Mouse (Mus musculus) cerebellum, adult 11-12 months (tissue): Measurements from ENCODE around the gene Bmpr1a.

ENCODE experiments used
- DNase-seq: peaks from one replicate; pipeline ENCODE4 v3.0.0; 2022

Bmpr1a gene

DNA sequence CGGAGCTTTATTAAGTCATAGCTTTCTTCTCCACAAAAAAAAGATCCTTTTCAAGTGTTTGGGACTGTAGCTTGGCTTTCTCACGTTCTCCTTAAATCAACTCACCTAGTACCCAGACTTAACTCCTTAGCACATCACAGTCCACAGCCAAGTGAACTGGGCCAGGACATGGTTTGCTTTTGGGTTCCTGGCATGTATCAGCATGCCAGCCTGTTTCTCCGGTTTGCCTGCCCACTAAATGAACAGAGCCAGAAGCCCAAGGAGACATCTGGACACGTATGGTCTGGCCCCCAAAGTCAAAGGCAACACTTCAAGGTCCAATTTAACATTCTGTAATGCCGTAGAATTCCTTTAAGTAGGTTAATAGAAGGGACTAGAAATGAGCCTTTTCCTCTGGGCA lies 1.2 kb upstream of the Bmpr1a start:
- DNase-seq: peak; percentile 22

DNA sequence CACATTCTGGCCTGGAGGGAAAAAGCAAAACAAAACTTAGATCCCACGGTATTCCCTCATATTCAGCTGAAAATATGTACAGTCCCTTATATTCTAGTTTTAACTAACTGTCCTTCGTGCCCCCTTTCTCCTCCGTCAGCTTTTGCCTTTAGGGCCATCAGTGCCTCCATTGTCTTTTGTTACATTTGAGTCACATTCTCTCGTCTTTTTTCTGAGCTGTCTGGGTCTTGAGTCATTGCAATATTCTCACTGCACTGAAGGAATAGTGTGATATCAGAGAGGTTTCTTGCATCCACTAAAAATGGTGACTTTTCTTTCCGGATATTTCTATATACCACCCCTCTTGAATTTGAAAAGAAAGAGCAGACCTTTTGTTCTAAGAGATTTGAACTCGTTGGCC lies 618 bp upstream of the Bmpr1a start:
- DNase-seq: no peak

DNA sequence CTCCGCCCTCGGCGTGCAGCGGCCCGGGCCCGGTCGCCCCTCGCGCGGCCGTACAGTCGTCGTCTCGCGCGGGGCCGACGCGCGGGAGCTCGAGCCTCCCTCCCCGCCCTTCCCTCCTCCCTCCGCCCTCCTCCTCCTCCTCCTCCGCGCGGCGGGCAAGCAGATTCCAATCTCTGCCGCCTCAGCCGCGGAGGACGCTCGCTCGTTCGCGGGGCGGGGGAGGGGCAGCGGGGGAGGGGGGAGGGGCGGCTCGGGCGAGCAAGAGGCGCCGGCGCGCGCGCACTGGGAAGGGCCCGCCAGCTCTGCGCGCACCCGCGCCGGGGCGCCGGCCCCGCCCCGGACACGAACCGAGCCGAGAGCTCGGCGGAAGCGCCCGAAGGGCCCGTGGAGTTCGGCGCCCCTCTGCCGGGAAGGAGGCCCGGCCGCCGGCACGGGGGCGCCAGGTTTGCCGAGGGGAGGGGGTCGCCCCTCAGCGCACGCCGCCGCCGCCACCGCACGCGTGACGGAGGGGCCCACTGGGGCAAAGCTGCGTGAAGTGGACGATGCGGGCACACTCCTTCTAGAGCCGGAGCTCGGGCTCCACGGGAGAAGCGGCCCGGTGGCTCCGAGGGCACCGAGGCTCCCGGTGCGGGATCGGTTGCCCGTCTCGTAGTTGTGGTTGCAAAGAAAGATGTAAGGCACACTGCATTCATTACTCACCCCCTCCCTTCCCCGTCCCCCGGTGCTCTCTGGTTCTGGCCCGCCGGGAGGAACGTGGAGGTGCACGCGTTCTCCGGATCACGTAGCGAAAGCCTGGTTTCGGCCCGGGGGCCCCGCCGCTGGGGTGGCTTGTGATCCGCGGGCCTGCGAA lies 441 bp downstream of the Bmpr1a start:
- peak; percentile 90 for DNase-seq

DNA sequence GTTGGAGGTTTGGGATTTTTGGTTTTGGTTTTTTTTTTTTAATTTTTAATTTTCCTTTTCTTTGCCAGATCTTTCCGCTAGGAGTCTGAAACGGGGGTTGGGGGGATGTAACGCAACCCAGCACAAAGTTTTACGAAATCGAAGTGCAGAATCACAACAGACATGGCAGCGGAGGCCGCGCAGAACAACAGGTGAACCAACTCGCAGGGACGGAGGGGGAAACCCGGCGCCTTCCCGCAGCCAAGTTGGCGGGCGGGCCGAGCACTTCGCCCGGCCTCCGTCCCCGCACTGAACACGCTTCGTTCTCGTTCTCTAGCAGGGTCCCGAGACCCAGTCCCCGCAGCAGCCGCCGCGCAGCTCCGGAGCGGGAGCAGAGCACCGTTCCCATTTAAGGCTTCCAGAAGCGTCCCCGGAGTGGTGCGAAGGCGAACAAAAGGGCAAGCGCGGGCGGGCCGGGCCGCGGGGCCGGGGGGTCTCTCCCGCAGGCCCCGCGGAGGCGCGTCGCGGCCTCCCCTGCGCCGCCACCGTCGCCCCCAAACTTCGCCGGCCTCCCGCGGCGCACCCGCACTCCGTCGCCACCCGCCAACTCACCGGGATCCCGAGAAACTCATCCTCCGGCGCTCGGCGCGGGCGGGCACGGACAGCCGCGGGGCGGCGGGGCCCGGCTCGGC lies 1.2 kb downstream of the Bmpr1a start:
- peak; percentile 72 for DNase-seq

DNA sequence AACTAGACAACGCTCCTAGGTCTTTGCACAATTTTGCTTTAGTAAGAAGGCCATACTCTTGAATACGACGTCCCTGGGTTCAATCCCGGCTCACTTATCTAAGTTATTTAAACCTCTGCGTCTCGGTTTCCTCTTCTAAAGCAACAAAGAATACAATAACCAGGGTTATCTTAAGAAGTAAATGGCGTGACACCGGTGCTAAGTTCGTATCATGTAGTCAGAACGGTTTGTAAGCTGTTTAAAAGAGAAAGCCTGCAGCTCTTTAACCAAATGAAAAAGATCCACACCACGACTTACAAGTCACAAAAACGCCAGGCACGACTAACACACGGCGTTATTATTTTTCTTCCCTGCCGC lies 1.7 kb downstream of the Bmpr1a start:
- no peak for DNase-seq

DNA sequence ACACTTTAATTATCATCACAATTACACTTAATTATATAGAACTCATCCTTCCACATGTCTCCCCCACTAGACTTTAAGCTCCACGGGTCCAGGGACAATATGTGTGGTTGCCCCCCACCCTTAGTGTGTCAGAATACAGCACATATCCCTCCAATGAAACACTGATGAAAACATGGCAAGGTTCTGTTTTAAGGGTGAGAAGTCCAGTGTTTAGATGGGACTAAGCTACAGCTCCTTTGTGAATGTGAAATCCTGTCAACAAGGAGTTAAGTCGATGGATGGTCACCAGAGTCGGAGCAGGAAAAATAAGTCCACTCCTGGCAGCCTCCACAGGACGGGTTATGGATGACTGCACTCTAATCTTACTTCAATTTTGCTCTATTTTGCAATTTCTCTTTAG lies 2.8 kb downstream of the Bmpr1a start:
- DNase-seq: no peak

DNA sequence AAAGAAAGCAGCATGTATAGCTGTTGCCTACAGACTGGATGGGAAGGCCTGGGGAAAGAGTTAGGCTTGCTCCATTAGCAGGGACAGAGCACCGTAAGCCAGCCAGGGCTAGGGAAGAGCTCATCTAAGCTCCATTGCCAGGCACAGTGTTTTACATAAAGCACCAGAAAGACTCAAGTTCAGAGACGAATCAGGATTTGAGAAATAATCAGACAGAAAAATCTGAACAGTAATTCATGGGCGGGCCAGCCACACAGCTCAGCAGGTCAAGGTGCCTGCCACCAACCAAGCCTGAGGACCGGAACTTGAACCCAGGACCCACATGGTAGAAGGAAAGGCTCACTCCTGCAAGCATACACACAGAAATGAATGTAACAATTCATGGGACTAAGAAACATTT lies 3.5 kb downstream of the Bmpr1a start:
- DNase-seq: no peak

DNA sequence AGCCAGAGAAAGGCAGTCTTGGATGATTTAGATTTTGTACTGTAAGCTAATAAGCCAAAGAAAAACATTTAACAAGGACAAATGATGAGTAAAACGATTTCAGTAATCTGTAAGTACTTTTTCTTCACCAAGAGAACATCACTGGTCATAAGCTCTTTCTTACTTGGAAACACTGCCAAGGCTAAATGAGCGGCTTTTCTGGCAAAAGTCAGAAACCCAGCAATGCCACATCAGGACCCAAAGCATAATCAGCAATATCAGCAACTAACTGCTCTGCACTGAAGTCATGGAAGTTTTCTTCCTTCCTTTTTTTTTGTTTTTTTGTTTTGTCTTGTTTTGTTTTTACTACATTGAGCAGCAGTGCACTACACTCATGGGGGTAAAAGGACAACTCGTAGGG lies 5.8 kb downstream of the Bmpr1a start:
- DNase-seq: no peak

DNA sequence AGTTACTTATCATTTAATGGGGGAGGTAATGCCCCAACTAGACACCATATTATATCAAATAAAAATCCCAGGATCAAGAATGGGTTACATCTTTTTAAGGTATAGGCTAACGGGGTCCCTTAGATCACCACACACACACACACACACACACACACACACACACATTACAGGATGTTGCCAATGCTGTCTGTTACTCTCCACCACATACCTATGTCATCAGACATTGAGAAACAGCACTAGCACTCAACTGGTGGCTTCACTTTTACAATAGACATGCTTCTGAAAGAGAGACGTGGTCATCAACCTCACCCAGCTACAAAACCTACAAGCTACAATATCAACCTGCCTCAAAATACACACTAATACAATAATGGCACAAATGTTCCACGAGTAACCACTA lies 9.5 kb downstream of the Bmpr1a start:
- no peak for DNase-seq

DNA sequence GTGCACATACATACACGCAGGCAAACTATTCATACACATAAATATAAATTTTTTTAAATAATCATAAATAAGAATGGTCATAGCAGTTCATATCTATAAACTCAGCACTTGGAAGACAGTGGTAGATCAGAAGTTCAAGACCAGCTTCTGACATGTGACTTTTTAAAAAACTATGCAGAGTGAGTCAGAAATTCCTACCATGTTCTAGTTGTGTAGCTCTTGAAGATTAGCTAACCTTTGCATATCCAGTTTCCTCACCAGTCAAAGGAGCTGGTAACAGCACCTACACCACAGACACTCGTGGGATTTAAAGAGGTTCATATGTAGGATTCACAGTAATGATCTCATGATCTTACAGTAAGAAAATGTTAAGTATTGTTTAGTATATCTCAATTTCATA lies 10.5 kb downstream of the Bmpr1a start:
- DNase-seq: no peak

DNA sequence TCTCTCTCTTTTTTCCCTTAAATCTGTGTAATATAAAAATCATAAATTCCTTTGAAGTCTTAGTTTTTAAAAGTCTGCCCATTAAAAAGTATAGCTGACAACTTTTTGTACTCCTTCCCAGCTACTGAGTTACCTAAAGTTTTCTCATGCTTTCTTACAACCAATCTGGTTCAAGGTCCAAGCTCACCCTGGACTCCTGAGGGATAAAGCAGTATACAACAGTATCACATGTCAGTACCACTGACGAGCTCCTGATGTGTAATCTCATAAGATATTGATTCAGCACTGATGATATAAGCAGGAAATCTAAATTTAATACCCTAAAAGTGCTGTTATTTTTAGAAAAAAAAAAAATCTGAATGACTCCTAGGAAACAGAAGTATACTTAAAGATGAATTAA lies 12.2 kb downstream of the Bmpr1a start:
- no peak for DNase-seq

DNA sequence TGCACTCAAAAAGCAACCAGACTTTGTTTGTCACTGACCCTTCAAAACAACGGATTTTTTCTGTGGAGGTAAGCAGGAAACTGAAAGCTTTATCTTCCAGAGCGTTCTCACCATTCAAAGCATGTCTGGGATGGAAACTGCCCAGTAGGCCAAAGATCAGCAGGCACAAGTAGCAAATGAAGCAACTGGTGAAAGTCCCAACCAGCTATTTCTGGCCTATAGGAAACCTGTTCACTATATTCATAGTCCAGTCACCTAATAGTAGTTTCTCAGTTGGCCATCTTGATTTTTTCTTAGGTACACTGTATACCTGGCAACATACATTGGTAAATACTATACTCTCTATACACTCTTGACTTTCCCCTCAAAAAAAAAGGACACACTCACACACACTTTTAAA lies 13.2 kb downstream of the Bmpr1a start:
- DNase-seq: no peak

DNA sequence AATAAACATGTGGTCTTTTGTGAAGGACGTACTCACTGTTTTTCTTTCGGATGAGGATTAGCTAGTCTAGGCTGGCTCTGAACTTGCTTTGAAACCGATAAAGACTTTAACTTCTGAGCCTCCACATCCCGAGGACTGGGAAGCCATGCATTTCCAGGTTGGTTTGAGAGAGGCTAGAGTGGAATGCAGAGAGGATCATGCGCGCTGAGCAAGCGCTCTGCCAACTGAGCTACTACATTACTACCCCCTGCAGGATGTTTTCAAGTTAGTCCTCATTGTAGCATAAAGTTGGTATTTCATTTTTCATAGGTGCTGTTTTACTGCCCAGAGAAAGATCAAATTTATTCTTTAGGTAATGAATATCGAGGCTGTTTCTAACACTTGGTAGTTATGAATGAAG lies 17.0 kb downstream of the Bmpr1a start:
- DNase-seq: no peak

DNA sequence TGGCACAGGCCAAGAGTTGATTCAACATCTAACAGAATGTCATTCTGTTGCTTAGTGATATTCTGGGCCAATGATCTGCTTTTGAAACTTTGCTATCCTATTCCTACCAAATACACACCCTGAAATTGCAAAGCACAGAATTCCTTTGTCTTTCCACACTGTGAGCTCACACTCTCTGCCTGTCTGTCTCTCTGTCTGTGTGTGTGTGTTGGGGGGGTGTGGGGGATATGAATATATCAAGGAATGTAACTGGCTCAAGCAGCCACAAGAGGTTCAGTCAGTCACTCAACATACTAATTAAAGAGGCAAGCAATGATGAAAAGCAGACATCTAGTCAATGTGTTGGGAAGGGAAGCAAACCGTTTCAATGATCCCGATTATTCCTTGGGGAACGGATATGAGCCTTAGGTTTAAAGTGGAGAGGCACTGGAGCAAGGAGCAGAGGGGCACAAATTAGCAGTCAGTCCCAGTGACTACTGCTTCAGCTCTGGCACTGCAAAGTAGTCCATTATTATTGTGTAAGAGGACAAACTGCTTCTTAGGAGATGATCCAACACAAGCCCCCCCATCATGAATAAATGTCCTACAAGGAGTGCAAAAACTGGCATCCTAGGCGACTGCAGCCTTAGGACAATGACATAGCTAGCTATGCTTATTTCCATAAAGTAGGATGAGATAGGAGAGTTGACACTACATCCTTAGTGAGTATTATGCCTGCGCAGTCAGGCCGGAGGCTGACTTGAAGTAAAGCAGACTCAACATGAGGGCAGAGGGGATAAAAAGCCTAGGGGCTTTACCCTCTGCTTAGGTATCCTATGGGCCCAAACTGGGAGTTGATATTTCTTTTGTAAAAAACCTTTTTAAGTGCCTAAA lies 19.4 kb downstream of the Bmpr1a start:
- no peak for DNase-seq

DNA sequence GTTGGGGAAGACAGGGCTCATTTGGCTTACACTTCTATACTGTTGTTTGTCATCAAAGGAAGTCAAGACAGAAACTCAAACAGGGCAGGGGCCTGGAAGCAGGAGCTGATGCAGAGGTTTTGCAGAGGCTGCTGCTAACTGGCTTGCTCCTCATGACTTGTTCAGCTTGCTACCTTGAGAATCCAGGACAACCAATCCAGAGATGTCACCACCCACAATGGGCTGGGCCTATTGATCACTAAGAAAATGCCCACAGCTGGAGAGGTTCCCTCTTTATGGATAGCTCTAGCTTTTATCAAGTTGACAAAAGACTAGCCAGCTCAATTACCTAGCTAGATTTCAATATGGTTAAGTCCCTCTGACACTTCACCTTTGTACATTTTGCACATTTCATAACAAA lies 31.6 kb downstream of the Bmpr1a start:
- no peak for DNase-seq

DNA sequence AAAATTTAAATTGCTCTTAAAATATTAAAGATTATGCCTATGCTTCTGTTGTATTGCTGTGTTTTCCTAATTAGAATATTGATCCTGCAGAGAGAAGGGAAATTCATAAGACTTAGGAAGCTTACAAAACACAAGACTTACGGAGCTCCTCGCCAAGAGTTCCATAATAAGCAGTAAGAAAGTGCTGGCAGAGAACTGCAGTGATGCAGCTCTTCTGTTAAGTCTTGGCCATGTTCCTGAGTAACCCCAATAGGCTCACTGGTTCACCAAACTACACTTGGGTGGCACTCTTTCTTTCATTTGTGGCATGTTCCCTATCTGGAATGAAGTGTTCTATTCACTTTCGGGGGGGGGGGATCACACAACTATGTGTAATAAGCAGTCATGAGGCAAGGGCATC lies 36.9 kb downstream of the Bmpr1a start:
- DNase-seq: no peak

DNA sequence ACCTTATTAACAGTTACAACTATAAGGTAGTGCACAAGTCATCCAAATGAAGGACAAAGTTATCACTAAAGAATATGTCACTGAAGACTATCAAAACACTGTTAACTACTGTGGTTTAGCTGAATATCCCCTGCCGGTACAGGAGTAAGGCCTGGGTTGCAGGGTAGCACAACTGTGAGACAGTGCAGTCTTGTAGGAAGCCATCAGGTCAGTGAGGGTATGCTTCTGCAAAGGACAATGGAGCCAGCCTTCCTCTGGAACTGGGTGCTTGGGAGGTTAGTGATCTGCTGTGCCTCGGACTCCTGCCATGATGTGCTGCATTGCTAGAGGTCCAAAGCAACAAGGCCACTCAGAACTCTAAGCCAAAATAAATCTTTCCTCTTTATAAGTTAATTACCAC lies 43.8 kb downstream of the Bmpr1a start:
- DNase-seq: no peak

DNA sequence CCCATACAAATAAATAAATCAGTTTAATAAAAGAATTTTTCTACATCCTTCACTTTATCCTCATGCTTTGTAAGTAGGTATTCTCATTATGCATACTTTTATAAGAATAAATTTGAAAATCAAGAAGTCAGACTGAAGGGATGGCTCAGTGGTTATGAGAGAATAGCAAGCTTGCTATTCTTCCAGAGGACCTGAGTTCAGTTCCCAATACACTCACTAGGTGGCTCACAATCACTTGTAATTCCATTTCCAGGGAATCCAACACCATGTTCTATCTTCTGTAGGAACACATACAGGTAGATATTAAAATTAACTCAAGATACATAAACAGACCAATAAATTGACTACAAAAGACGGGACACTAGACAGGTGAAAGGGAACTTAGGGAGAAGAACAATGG lies 44.3 kb downstream of the Bmpr1a start:
- DNase-seq: peak; percentile 32

DNA sequence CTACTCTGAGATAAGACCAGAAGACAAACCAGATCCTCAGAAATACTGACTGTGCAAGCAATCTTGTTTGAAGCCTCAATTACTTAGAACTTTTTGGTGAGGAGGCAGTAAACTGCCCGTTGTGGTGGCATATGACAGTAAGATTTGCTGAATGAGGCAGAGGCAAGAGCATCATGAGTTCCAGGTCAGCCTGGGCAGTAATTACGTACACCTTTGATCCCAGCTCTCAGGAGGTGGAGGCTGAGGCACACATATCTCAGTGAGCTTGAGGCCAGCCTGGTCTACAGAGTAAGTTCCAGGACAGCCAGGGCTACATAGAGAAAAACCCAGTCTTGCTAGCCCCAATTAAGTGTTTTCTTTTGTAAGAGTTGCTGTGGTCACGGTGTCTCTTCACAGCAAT lies 48.9 kb downstream of the Bmpr1a start:
- no peak for DNase-seq

DNA sequence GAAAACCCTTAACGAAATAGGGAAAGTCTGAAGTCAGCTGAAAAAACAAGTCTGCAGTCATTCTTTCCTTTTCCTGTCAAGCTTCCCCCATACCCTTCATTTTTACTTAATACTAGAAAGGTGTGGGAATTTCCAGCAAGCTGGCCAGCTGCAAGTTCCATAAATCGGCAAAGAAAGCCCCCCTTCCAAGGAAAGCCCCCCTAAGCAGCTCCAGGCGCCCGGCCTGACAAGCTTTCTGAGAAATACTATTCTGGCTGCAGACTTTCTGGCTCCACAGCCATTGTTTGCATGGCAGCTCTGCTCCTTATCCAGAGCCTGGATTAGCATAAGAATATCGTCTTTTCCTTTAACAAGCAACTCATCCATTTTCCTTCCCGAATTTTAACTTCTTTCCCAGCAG lies 49.5 kb downstream of the Bmpr1a start:
- no peak for DNase-seq

DNA sequence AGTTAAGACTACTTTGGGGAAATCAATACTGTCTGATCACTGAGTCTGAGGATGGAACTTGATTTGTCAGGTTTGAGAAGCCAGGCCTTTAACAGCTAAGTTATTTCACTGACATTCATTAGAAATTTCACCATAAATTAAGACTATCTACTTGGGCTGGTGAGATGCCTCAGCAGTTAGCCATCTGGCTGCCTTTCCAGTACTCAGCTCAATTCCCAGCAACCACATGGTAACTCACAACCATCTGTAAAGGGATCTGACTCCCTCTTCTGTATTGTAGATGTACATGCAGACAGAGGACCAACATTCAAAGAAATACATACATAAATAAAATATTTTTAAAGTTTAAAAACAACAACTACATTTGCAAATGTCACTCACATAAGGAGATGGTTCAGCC lies 51.3 kb downstream of the Bmpr1a start:
- DNase-seq: no peak

DNA sequence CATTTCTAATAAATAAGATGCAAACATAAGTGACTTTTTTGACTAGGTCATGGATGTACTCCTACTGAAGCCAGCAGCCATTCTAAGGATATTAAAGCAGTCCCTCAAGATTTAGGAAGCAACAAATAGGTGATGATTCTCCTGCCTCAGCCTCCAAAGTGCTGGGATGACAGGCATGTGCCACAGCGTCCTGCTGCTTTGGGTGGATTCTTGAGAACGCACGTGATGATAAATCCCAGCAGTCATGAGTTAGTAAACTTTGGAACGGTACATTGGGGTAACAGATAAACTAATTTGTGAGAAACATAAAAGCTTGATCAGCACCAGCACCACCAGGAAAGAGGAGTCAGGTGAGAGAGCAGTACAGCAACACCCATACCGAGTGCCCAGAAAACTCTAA lies 52.7 kb downstream of the Bmpr1a start:
- no peak for DNase-seq

DNA sequence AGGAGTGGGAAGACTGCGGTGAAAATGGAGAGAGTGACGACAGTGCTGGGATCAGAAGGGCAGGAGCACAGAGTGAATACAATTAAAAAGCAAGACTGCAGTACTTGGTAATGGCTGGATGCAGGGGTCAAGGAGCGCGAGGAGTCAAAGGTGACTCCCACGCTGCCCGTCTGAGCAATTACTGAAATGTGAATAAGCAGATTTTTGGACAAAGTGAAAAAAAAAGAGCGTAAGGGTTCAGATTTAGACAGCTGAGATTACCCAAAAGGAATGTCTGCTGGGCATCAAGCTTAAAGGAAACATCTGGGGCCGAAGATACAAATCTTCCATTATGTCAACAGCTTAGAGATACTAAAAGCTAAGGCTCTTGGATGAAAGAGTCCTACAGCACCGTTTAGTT lies 53.3 kb downstream of the Bmpr1a start:
- DNase-seq: no peak

DNA sequence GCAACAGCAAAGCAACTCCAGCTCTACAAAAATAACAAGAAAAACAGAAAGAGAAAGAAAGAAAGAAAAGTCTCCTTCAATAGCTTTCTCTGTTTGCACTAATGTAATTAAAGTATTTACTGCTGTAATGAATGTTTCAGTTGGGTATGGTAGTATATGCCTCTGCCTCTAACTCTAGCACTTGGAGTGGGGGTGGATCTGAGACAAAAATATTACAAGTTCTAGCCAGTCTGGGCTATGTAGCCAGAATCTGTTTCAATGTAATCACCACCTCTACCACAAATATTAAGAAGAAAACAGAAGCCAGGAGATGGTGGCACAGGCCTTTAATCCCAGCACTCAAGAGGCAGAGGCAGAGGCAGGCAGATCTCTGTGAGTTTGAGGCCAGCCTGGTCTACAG lies 54.7 kb downstream of the Bmpr1a start:
- no peak for DNase-seq
